Mouse (Mus musculus) myocyte (in vitro differentiated cells): ENCODE data around the gene Ube2g1. TPM values are rescaled to one million over a fixed set of nuclear protein-coding genes. Genes with fewer than 3 reads are reported as not detected.

ENCODE experiments used
- H3K27me3 ChIP-seq: one replicate; pipeline ENCODE4 v1.6.1; 2011; ENCODE audit not compliant: control insufficient read depth, insufficient read depth, insufficient read length
- H3K36me3 ChIP-seq: one replicate; pipeline ENCODE4 v1.6.1; 2011; ENCODE audit not compliant: control insufficient read depth, insufficient read depth
- H3K4me2 ChIP-seq: one replicate; pipeline ENCODE4 v1.6.1; 2011; ENCODE audit warnings: low read depth, control low read depth
- H3K4me3 ChIP-seq: one replicate; pipeline ENCODE4 v1.5.1; 2011; ENCODE audit warnings: mild to moderate bottlenecking, control low read depth, moderate library complexity
- H3K79me2 ChIP-seq: one replicate; pipeline ENCODE4 v1.6.1; 2011; ENCODE audit not compliant: control insufficient read depth, insufficient read depth
- H3ac ChIP-seq: one replicate; pipeline ENCODE4 v1.6.1; 2011; ENCODE audit not compliant: control insufficient read depth, insufficient read length
- CEBPB ChIP-seq: IDR thresholded peaks from 2 replicates; pipeline ENCODE4 v1.6.1; 2011; ENCODE audit warnings: mild to moderate bottlenecking, moderate library complexity; ENCODE audit not compliant: poor library complexity, insufficient read depth, severe bottlenecking
- E2F4 ChIP-seq: IDR thresholded peaks from one replicate; pipeline ENCODE4 v1.6.1; 2011; ENCODE audit warnings: mild to moderate bottlenecking, control low read depth, moderate library complexity; ENCODE audit not compliant: insufficient read depth
- MAX ChIP-seq: IDR thresholded peaks from one replicate; pipeline ENCODE4 v1.6.1; 2011; ENCODE audit warnings: low read depth, mild to moderate bottlenecking, control low read depth
- MYOD1 ChIP-seq, 3 experiments: IDR thresholded peaks; one replicate each; pipeline ENCODE4 v1.6.1; 2011; ENCODE audit warnings: control low read depth in 2 of 3, low read depth in 2 of 3, mild to moderate bottlenecking in 2 of 3, moderate library complexity in 1 of 3; ENCODE audit not compliant: insufficient read length in 2 of 3, control insufficient read depth in 1 of 3
- MYOG ChIP-seq, 3 experiments: IDR thresholded peaks; one replicate each; pipeline ENCODE4 v1.6.1; 2011; ENCODE audit warnings: control low read depth in 2 of 3, low read depth in 2 of 3, mild to moderate bottlenecking in 2 of 3; ENCODE audit not compliant: insufficient read length in 2 of 3, control insufficient read depth in 1 of 3, insufficient read depth in 1 of 3
- POLR2A ChIP-seq: IDR thresholded peaks from one replicate; pipeline ENCODE4 v1.6.1; 2011; ENCODE audit warnings: low read depth, mild to moderate bottlenecking, control low read depth, moderate library complexity; ENCODE audit not compliant: insufficient read length
- POLR2AphosphoS2 ChIP-seq: IDR thresholded peaks from one replicate; pipeline ENCODE4 v1.6.1; 2011; ENCODE audit warnings: low read depth, control low read depth; ENCODE audit not compliant: insufficient read length
- REST ChIP-seq: IDR thresholded peaks from one replicate; pipeline ENCODE4 v1.6.1; 2011; ENCODE audit warnings: mild to moderate bottlenecking, control low read depth, moderate library complexity; ENCODE audit not compliant: insufficient read depth, insufficient read length
- SRF ChIP-seq: IDR thresholded peaks from one replicate; pipeline ENCODE4 v1.6.1; 2011; ENCODE audit warnings: low read depth; ENCODE audit not compliant: control insufficient read depth, insufficient read length
- TCF12 ChIP-seq: IDR thresholded peaks from one replicate; pipeline ENCODE4 v1.6.1; 2011; ENCODE audit warnings: mild to moderate bottlenecking, control low read depth; ENCODE audit not compliant: poor library complexity, insufficient read depth, severe bottlenecking
- TCF3 ChIP-seq: IDR thresholded peaks from one replicate; pipeline ENCODE4 v1.6.1; 2011; ENCODE audit warnings: low read depth, control low read depth; ENCODE audit not compliant: insufficient read length
- USF1 ChIP-seq: IDR thresholded peaks from one replicate; pipeline ENCODE4 v1.6.1; 2011; ENCODE audit warnings: low read depth, mild to moderate bottlenecking, control low read depth, moderate library complexity
- polyA plus RNA-seq: library from polyadenylated mRNA; unstranded; fragments of >200 nt; fragmentation: generic; extraction: Trizol; gene quantifications from one replicate; pipeline ENCODE4 v1.2.1, GENCODE M21; 2012; ENCODE audit warnings: missing spikeins

The Ube2g1 gene
- polyA plus RNA-seq, 1 experiment = 13.2 TPM

- TF ChIP-seq MYOD1 (IDR thresholded peaks at IDR 0.05; ENCODE audit: control insufficient read depth in 1 of 3, insufficient read length in 2 of 3, low read depth in 2 of 3) (no peak), USF1 (no peak), POLR2A (no peak), TCF12 (no peak), POLR2AphosphoS2 (no peak), MAX (no peak), SRF (no peak), E2F4 (no peak), TCF3 (no peak), MYOG (IDR thresholded peaks at IDR 0.05; ENCODE audit: control insufficient read depth in 1 of 3, insufficient read depth in 1 of 3, insufficient read length in 2 of 3, low read depth in 2 of 3) (no peak), REST (no peak)
- Histone ChIP-seq H3K36me3 (no peaks in the 10 kb centered on the region), H3K4me2 (no peak overlapping the region), H3K79me2 (no peaks in the 10 kb centered on the region), H3K4me3 (no peak overlapping the region), H3K27me3 (peaks cover 6% of the 10 kb centered on the region), H3ac (no peak overlapping the region)
These were observed 40.2 kb upstream of the Ube2g1 start for GRCm38 (mm10) chr11:72566816-72567338.

GRCm38 (mm10) chr11:72569051-72569450 is 38.0 kb upstream of the Ube2g1 start:
- H3K4me3 ChIP-seq = no peak overlapping the region
- no peaks in the 10 kb centered on the region for H3K79me2 ChIP-seq

GRCm38 (mm10) chr11:72569671-72570318 is 37.3 kb upstream of the Ube2g1 start:
- H3ac ChIP-seq = no peak overlapping the region
- no peaks in the 10 kb centered on the region for H3K79me2 ChIP-seq
- TF ChIP-seq CEBPB (no peak), E2F4 (no peak), POLR2A (no peak), REST (no peak), MAX (no peak), MYOD1 (IDR thresholded peaks at IDR 0.05; ENCODE audit: control insufficient read depth in 1 of 3, insufficient read length in 2 of 3, low read depth in 2 of 3) (no peak), TCF3 (no peak), SRF (no peak), MYOG (IDR thresholded peaks at IDR 0.05; ENCODE audit: control insufficient read depth in 1 of 3, insufficient read depth in 1 of 3, insufficient read length in 2 of 3, low read depth in 2 of 3) (no peak), POLR2AphosphoS2 (no peak), TCF12 (no peak), USF1 (no peak)
- H3K27me3 ChIP-seq = no peaks in the 10 kb centered on the region
- H3K36me3 ChIP-seq = no peaks in the 10 kb centered on the region
- H3K4me2 ChIP-seq = peak overlapping the region; percentile 71
- no peak overlapping the region for H3K4me3 ChIP-seq

More at GRCm38 (mm10) chr11:72569051-72569450, 38.0 kb upstream of the Ube2g1 start:
- no peak for TF ChIP-seq TCF12
- no peak for TF ChIP-seq SRF
- TF ChIP-seq MAX = no peak
- no peak for TF ChIP-seq CEBPB
- TF ChIP-seq MYOG (IDR thresholded peaks at IDR 0.05; ENCODE audit: control insufficient read depth in 1 of 3, insufficient read depth in 1 of 3, insufficient read length in 2 of 3, low read depth in 2 of 3) = no peak
- no peak for TF ChIP-seq E2F4
- H3K4me2 ChIP-seq = peak overlapping the region; percentile 22
- H3K36me3 ChIP-seq = no peaks in the 10 kb centered on the region
- no peaks in the 10 kb centered on the region for H3K27me3 ChIP-seq
- H3ac ChIP-seq = no peak overlapping the region

GRCm38 (mm10) chr11:72570319-72570979 is 36.6 kb upstream of the Ube2g1 start:
- no peaks in the 10 kb centered on the region for H3K27me3 ChIP-seq
- H3ac ChIP-seq = no peak overlapping the region
- TF ChIP-seq MYOG (IDR thresholded peaks at IDR 0.05; ENCODE audit: control insufficient read depth in 1 of 3, insufficient read depth in 1 of 3, insufficient read length in 2 of 3, low read depth in 2 of 3) = no peak
- TF ChIP-seq REST = no peak
- no peak for TF ChIP-seq E2F4
- TF ChIP-seq TCF3 = no peak
- TF ChIP-seq SRF = no peak
- TF ChIP-seq MAX = no peak
- TF ChIP-seq TCF12 = no peak
- TF ChIP-seq USF1 = no peak
- TF ChIP-seq MYOD1 (IDR thresholded peaks at IDR 0.05; ENCODE audit: control insufficient read depth in 1 of 3, insufficient read length in 2 of 3, low read depth in 2 of 3) = no peak
- no peak for TF ChIP-seq CEBPB
- no peak for TF ChIP-seq POLR2AphosphoS2
- no peak for TF ChIP-seq POLR2A
- H3K36me3 ChIP-seq = no peaks in the 10 kb centered on the region
- H3K4me3 ChIP-seq = no peak overlapping the region
- peak overlapping the region; percentile 71 for H3K4me2 ChIP-seq
- H3K79me2 ChIP-seq = no peaks in the 10 kb centered on the region
